Mouse (Mus musculus): ENCODE measurements around the gene Pdcd1lg2. TPM values are rescaled to one million over a fixed set of nuclear protein-coding genes. Genes with fewer than 3 reads are reported as not detected.
A peak's percentile ranks its signal among the peaks of the same experiment; 100 is the strongest.

Pdcd1lg2 gene
- total and polyA plus RNA-seq, 3 experiments: 1.7 to 5.4 TPM; not detected in 1

- H3K79me2 ChIP-seq (ENCODE audit: control insufficient read depth, insufficient read depth, low read length, poor library complexity): peaks cover 9% of the 10 kb centered on the region
- no peaks in the 10 kb centered on the region for H3K27me3 ChIP-seq (ENCODE audit: control insufficient read depth in 1 of 2, insufficient read depth in 2 of 2, low read length in 2 of 2)
- H3K36me3 ChIP-seq (ENCODE audit: control insufficient read depth in 1 of 2, insufficient read depth in 2 of 2, low read length in 2 of 2): peaks cover 0 to 54% of the 10 kb centered on the region in 2 experiments; a peak in 2 of 4 replicates
- peak; percentile 48 for DNase-seq (ENCODE audit: low read depth, low spot score)
- H3K27ac ChIP-seq (ENCODE audit: control insufficient read depth, low read depth, low read length): no peak overlapping the region
- TF ChIP-seq USF1 (IDR thresholded peaks at IDR 0.05; ENCODE audit: low read depth, low read length): no peak
- no peak for TF ChIP-seq UBTF (IDR thresholded peaks at IDR 0.05; ENCODE audit: borderline replicate concordance, insufficient read depth, low read depth, low read length)
- no peak for TF ChIP-seq ZMIZ1 (IDR thresholded peaks at IDR 0.05; ENCODE audit: low read depth, low read length)
- no peak for TF ChIP-seq CHD2 (IDR thresholded peaks at IDR 0.05; ENCODE audit: low read length)
- no peak for TF ChIP-seq ZC3H11A (IDR thresholded peaks at IDR 0.05; ENCODE audit: low read depth, low read length)
- no peak for TF ChIP-seq POLR2A (IDR thresholded peaks at IDR 0.05; ENCODE audit: control insufficient read depth in 1 of 2, insufficient read depth in 1 of 2, low read depth in 1 of 2, low read length in 2 of 2, poor library complexity in 1 of 2)
- TF ChIP-seq EP300 (IDR thresholded peaks at IDR 0.05; ENCODE audit: low read depth in 1 of 2, low read length in 2 of 2): no peak
- TF ChIP-seq ETS1 (IDR thresholded peaks at IDR 0.05; ENCODE audit: low read depth, low read length): no peak
- no peak for TF ChIP-seq TBP (IDR thresholded peaks at IDR 0.05; ENCODE audit: low read depth, low read length)
- TF ChIP-seq MYB (IDR thresholded peaks at IDR 0.05; ENCODE audit: low read depth, low read length): no peak
- TF ChIP-seq CHD1 (IDR thresholded peaks at IDR 0.05; ENCODE audit: low read depth, low read length): no peak
- no peak for TF ChIP-seq TAL1 (IDR thresholded peaks at IDR 0.05; ENCODE audit: low read length)
- no peak for TF ChIP-seq USF2 (IDR thresholded peaks at IDR 0.05; ENCODE audit: borderline replicate concordance in 1 of 2, insufficient read depth in 1 of 2, low read depth in 1 of 2, low read length in 2 of 2)
- TF ChIP-seq CTCF (IDR thresholded peaks at IDR 0.05 in 2 of 3, conservative IDR thresholded peaks at IDR 0.05 in 1 of 3; ENCODE audit: control insufficient read depth in 1 of 3, insufficient read depth in 1 of 3, low read depth in 2 of 3, low read length in 3 of 3, poor library complexity in 1 of 3, severe bottlenecking in 1 of 3): no peak
- TF ChIP-seq MAZ (IDR thresholded peaks at IDR 0.05; ENCODE audit: low read depth, low read length): no peak
- peak overlapping the region in 1 of 2 experiments; percentile 85; a peak in 2 of 4 replicates for H3K4me3 ChIP-seq (ENCODE audit: control insufficient read depth in 1 of 2, insufficient read depth in 1 of 2, low read depth in 2 of 2, low read length in 2 of 2)
- H3K9me3 ChIP-seq (replicated peaks; ENCODE audit: insufficient read depth, low read length): no peaks in the 10 kb centered on the region
- peaks cover 26 to 40% of the 10 kb centered on the region in 2 experiments for H3K4me1 ChIP-seq (ENCODE audit: control insufficient read depth in 1 of 2, insufficient read depth in 2 of 2, low read length in 2 of 2)
- H3K9ac ChIP-seq (ENCODE audit: control insufficient read depth, low read depth, low read length, poor library complexity, severe bottlenecking): no peak overlapping the region
Observed at GRCm38 (mm10) chr19:29368041-29368440, 42.7 kb upstream of the Pdcd1lg2 start.

GRCm38 (mm10) chr19:29368671-29369309 is 41.9 kb upstream of the Pdcd1lg2 start:
- H3K4me1 ChIP-seq (ENCODE audit: control insufficient read depth in 1 of 2, insufficient read depth in 2 of 2, low read length in 2 of 2): peaks cover 28 to 45% of the 10 kb centered on the region in 2 experiments
- DNase-seq (ENCODE audit: low read depth, low spot score): peak; percentile 73
- H3K4me3 ChIP-seq (ENCODE audit: control insufficient read depth in 1 of 2, insufficient read depth in 1 of 2, low read depth in 2 of 2, low read length in 2 of 2): no peak overlapping the region
- no peak overlapping the region for H3K9ac ChIP-seq (ENCODE audit: control insufficient read depth, low read depth, low read length, poor library complexity, severe bottlenecking)
- peaks cover 11% of the 10 kb centered on the region for H3K79me2 ChIP-seq (ENCODE audit: control insufficient read depth, insufficient read depth, low read length, poor library complexity)
- H3K9me3 ChIP-seq (replicated peaks; ENCODE audit: insufficient read depth, low read length): no peaks in the 10 kb centered on the region
- H3K27ac ChIP-seq (ENCODE audit: control insufficient read depth, low read depth, low read length): peak overlapping the region; percentile 8
- TF ChIP-seq MAFK (IDR thresholded peaks at IDR 0.05; ENCODE audit: borderline replicate concordance, low read depth, low read length) (no peak), GATA1 (IDR thresholded peaks at IDR 0.05; ENCODE audit: low read depth, low read length) (peak; percentile 82), UBTF (IDR thresholded peaks at IDR 0.05; ENCODE audit: borderline replicate concordance, insufficient read depth, low read depth, low read length) (no peak), TAL1 (IDR thresholded peaks at IDR 0.05; ENCODE audit: low read length) (peak; percentile 56)
- H3K36me3 ChIP-seq (ENCODE audit: control insufficient read depth in 1 of 2, insufficient read depth in 2 of 2, low read length in 2 of 2): peaks cover under 1 to 58% of the 10 kb centered on the region in 2 experiments; a peak in 3 of 4 replicates
- no peaks in the 10 kb centered on the region for H3K27me3 ChIP-seq (ENCODE audit: control insufficient read depth in 1 of 2, insufficient read depth in 2 of 2, low read length in 2 of 2)

Measured in MEL (cell line).